Comparison of ENCODE assay signal across 23 mouse cellular contexts in the genomic region with DNA sequence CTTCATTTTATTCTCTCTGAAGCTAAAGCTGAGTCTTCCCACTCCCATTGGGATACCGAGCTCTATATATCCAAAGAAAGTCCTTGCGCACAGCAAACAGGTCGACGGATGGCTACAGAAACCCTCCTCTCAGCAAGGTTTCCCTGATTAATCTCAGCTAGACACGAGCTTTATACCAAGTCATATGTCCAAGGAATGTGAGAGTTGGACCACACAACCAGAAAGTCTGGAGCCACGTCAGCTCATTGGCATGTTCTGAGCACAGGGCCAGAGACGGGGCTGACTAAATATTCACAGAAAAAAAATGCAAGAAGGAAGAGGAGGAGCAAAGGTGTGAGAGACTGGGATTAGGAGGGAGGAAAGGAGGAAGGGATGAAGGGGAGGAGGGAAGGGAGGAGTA.
DNase-seq lines count a peak whose midpoint lies in the region; ATAC-seq and TF ChIP-seq lines count a peak whose summit lies in the region.
"Had no signal": no experiment of that assay in that cellular context is flagged by ENCODE, and none has a peak within 500 bp of the region (broad histone marks: within the 10 kb centered on the region; RNA-seq: fewer than 3 reads in every experiment).

No protein-coding gene starts in this region.

- WGBS in hindbrain, embryonic 14.5 days = 78% methylated on average over 7 of the region's 7 CpGs

- TF ChIP-seq CTCF in Patski (IDR thresholded peaks at IDR 0.05) = no peak

- intact Hi-C loops in heart, postnatal 36 days (cut with DNase I) = no loop called here

- no peak overlapping the region for H3K9ac ChIP-seq in hindbrain, embryonic 14.5 days
- H3K9ac ChIP-seq: embryonic facial prominence, embryonic 15.5 days; forebrain, embryonic 15.5 days; heart, embryonic 15.5 days; hindbrain, embryonic 15.5 days had no signal

- in situ Hi-C loops in Patski (cut with MboI; ENCODE audit: low pct_unique_long_range_greater_than_20kb) = no loop called here

- CTCF ChIA-PET in Patski (lab: Charles Lee) = interaction anchor here (1.3 kb wide), 1 partner anchor 12 kb away, joined by 4 read pairs; no protein-coding TSS in a partner anchor

- POLR2A ChIA-PET in Patski (lab: Charles Lee) = no interaction called here

- DNase-seq in heart, adult 11 months = peak; percentile 71
- no peak for DNase-seq in heart, postnatal 36 days
- DNase-seq in lung, postnatal 10 days = peak; percentile 39
- no peak for DNase-seq in lung, postnatal 14 days
- DNase-seq in 3134 (ENCODE audit: extremely low read depth, insufficient read length, low spot score) (peak; percentile 80), Patski (ENCODE audit: low read depth, low spot score) (peak; percentile 9)
- no peak for DNase-seq in gastrocnemius, adult 8-10 months (ENCODE audit: low spot score in 2 of 2)
- DNase-seq in hindbrain, embryonic 14.5 days (ENCODE audit: low spot score) = no peak
- DNase-seq: adrenal gland, postnatal 10 days; cerebellum, adult 11 months; cerebellum, adult 8-10 months; cerebellum, postnatal 14 days; embryo, embryonic 11 days; gastrocnemius, postnatal 10 days; heart, adult 2 months had no signal

- H3K36me3 ChIP-seq in hindbrain, embryonic 14.5 days (replicated peaks; ENCODE audit: control insufficient read depth, insufficient read depth) = no peaks in the 10 kb centered on the region
- H3K36me3 ChIP-seq: embryonic facial prominence, embryonic 15.5 days; forebrain, embryonic 15.5 days; heart, embryonic 15.5 days; hindbrain, embryonic 10.5 days; hindbrain, embryonic 15.5 days had no signal

- ATAC-seq in Patski = peak; percentile 86
- no peak for ATAC-seq in hindbrain, embryonic 14.5 days (ENCODE audit: low FRiP score)
- ATAC-seq: forebrain, embryonic 15.5 days had no signal

- no peak overlapping the region for H3K4me2 ChIP-seq in hindbrain, embryonic 14.5 days (replicated peaks)
- H3K4me2 ChIP-seq: embryonic facial prominence, embryonic 15.5 days; forebrain, embryonic 15.5 days; heart, embryonic 11.5 days; heart, embryonic 15.5 days; hindbrain, embryonic 15.5 days had no signal

- no peaks in the 10 kb centered on the region for H3K9me3 ChIP-seq in hindbrain, embryonic 14.5 days (ENCODE audit: control insufficient read depth, low read length)
- H3K9me3 ChIP-seq: embryonic facial prominence, embryonic 15.5 days; forebrain, embryonic 15.5 days; heart, embryonic 15.5 days; hindbrain, embryonic 10.5 days; hindbrain, embryonic 15.5 days had no signal

- peaks cover 3% of the 10 kb centered on the region for H3K27me3 ChIP-seq in Patski
- H3K27me3 ChIP-seq in hindbrain, embryonic 14.5 days (ENCODE audit: control insufficient read depth, insufficient read depth, low read length) = no peaks in the 10 kb centered on the region
- H3K27me3 ChIP-seq: CH12.LX; embryonic facial prominence, embryonic 15.5 days; forebrain, embryonic 15.5 days; hindbrain, embryonic 15.5 days had no signal

- H3K4me3 ChIP-seq in hindbrain, embryonic 14.5 days (replicated peaks; ENCODE audit: low read length) = no peak overlapping the region
- H3K4me3 ChIP-seq: embryonic facial prominence, embryonic 15.5 days; erythroblast, embryonic 14.5 days; forebrain, embryonic 15.5 days; heart, adult 2 months; heart, embryonic 15.5 days; hindbrain, embryonic 10.5 days; hindbrain, embryonic 15.5 days had no signal

- H3K27ac ChIP-seq in hindbrain, embryonic 14.5 days = no peak overlapping the region
- H3K27ac ChIP-seq: embryonic facial prominence, embryonic 15.5 days; forebrain, embryonic 15.5 days; heart, adult 2 months; heart, embryonic 15.5 days; hindbrain, embryonic 10.5 days; hindbrain, embryonic 15.5 days had no signal

- H3K4me1 ChIP-seq in hindbrain, embryonic 14.5 days (replicated peaks; ENCODE audit: control insufficient read depth, insufficient read depth, low read length) = no peaks in the 10 kb centered on the region
- H3K4me1 ChIP-seq: embryonic facial prominence, embryonic 15.5 days; heart, embryonic 15.5 days; hindbrain, embryonic 15.5 days had no signal

Comparison
In these comparisons a context has a peak if more than half of its experiments do, and no peak if none do; other contexts are left out.
1. DNase-seq: peak in heart, adult 11 months (single experiment), lung, postnatal 10 days (single experiment), 3134 (single experiment) and Patski (single experiment); none in heart, postnatal 36 days (0 of 2), lung, postnatal 14 days (single experiment), gastrocnemius, adult 8-10 months (0 of 2) and hindbrain, embryonic 14.5 days (single experiment).